Mouse (Mus musculus) kidney, embryonic 14.5 days (tissue): Measurements from ENCODE around the gene Afm. TPM values are rescaled to one million over a fixed set of nuclear protein-coding genes. Genes with fewer than 3 reads are reported as not detected.

Source experiments
- ATAC-seq: fragments of 200-750 bp; cut with Nextera tagmentation; 2 replicates; pipeline ENCODE4 v1.8.0; 2017; ENCODE audit warnings: moderate number of reproducible peaks, mild to moderate bottlenecking, moderate TSS enrichment, moderate library complexity; ENCODE audit not compliant: low FRiP score, low TSS enrichment
- H3K27ac ChIP-seq: fragments of 300-500 bp; sonication (generic); 2 replicates; pipeline ENCODE4 v1.5.1; 2014; ENCODE audit warnings: low read depth, mild to moderate bottlenecking, low read length, moderate library complexity, mixed read lengths
- H3K27me3 ChIP-seq: fragments of 300-500 bp; sonication (generic); 2 replicates; pipeline ENCODE4 v1.6.1; 2014; ENCODE audit warnings: mild to moderate bottlenecking, low read length; ENCODE audit not compliant: control insufficient read depth, insufficient read depth
- H3K36me3 ChIP-seq: fragments of 300-500 bp; sonication (generic); 2 replicates; pipeline ENCODE4 v1.6.1; 2014; ENCODE audit warnings: low read length, mixed read lengths; ENCODE audit not compliant: control insufficient read depth, insufficient read depth
- H3K4me1 ChIP-seq: fragments of 300-500 bp; sonication (generic); 2 replicates; pipeline ENCODE4 v1.6.1; 2014; ENCODE audit warnings: low read length, mixed read lengths; ENCODE audit not compliant: control insufficient read depth, insufficient read depth
- H3K4me2 ChIP-seq: fragments of 300-500 bp; sonication (generic); replicated peaks from 2 replicates; pipeline ENCODE4 v1.6.1; 2014; ENCODE audit warnings: low read depth, mild to moderate bottlenecking, low read length
- H3K4me3 ChIP-seq: fragments of 300-500 bp; sonication (generic); 2 replicates; pipeline ENCODE4 v1.5.1; 2014; ENCODE audit warnings: mild to moderate bottlenecking, low read length
- H3K9ac ChIP-seq: fragments of 300-500 bp; sonication (generic); 2 replicates; pipeline ENCODE4 v1.6.1; 2014; ENCODE audit warnings: low read depth, mild to moderate bottlenecking, low read length, moderate library complexity
- H3K9me3 ChIP-seq: fragments of 300-500 bp; sonication (generic); 2 replicates; pipeline ENCODE4 v1.6.1; 2016; ENCODE audit warnings: low read length; ENCODE audit not compliant: control insufficient read depth
- WGBS: fragments of 180-500 bp; shearing (Covaris S2); extraction: QIAGEN DNeasy Blood & Tissue Kit; methylation state at CpG from one replicate; pipeline ENCODE4 v1.1.7; 2014; 5-methylcytosine and 5-hydroxymethylcytosine counted together
- polyA plus RNA-seq: library from polyadenylated mRNA; unstranded; fragments of >200 nt; fragmentation: Nextera tagmentation; extraction: Ambion mirVana; gene quantifications from 2 replicates; pipeline ENCODE4 v1.2.1, GENCODE M21; 2014

Afm gene
- polyA plus RNA-seq: 3.1 and 5.1 TPM in 2 replicates

DNA sequence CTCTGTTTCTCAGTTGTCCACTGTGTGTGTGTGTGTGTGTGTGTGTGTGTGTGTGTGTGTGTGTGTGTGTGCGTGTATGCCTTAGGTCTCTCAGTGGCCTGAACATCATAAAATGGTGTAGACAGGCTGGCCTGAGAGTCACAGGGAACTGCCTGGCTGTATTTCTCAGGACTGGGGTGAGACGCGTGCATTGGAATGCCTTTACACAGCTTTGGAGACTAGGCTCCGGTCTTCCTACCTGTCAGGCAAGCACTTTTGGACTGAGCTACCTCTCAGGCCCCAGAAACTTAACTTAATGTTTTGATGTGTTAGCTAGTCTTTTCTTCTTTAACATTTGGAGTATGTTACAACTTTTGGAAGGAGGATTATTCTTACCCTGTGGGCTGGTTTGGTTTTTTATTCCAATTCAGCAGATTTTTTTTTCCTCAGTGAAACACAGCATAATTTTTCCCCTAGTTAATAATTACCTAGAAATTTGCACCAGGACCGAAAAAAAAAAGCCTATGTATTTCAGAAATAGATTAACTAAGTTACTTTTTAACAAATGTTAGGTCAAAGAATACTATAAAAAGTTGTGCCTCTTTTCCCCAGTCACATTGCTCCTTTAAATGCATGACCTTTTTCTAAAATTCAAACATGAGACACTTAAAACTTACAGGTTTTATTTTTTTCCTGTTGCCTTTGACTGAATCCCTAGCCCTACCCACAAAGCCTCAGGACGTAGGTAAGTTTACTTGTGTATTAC, at the start of gene Afm:
Gene Afm (plus strand): TSS at position 577 of the 745 bp plus-strand sequence.
- H3K4me1 ChIP-seq: no peaks in the 10 kb centered on the region
- no peak within 1 kb of the TSS for H3K4me2 ChIP-seq
- H3K27me3 ChIP-seq: no peaks in the 10 kb centered on the region
- H3K9ac ChIP-seq: no peak within 1 kb of the TSS
- H3K36me3 ChIP-seq: no peaks in the 10 kb centered on the region
- H3K27ac ChIP-seq: peak within 1 kb of the TSS; percentile 80
- no peaks in the 10 kb centered on the region for H3K9me3 ChIP-seq
- WGBS: 66% methylated on average over 6 of the region's 6 CpGs
- peak; percentile 75 for ATAC-seq
- no peak within 1 kb of the TSS for H3K4me3 ChIP-seq

DNA sequence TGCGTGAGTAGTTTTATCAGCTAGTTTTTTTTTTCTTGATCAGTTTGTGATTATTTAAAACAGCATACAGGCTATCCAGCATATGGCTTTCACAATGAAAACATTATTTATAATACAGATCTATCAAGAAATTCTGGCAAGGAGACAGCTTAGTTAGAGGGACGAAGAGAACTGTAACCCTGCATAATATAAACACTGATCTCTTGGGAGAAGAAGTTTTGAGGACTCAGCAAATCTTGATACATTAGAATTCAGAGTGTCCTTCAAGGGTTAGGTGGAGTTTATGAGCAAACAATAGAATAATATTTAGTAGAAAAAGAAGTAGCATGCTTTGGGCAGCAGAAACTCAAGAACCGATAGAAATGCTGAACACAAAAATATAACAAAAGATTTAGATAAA, 47.9 kb upstream of the Afm start:
- Histone ChIP-seq H3K36me3 (no peaks in the 10 kb centered on the region), H3K4me1 (no peaks in the 10 kb centered on the region), H3K4me3 (no peak overlapping the region), H3K27ac (no peak overlapping the region), H3K27me3 (no peaks in the 10 kb centered on the region; the same call in 1 of the 2 replicates), H3K9me3 (no peaks in the 10 kb centered on the region), H3K9ac (no peak overlapping the region), H3K4me2 (no peak overlapping the region)
- 85% methylated on average over 3 of the region's 3 CpGs for WGBS
- no peak for ATAC-seq

DNA sequence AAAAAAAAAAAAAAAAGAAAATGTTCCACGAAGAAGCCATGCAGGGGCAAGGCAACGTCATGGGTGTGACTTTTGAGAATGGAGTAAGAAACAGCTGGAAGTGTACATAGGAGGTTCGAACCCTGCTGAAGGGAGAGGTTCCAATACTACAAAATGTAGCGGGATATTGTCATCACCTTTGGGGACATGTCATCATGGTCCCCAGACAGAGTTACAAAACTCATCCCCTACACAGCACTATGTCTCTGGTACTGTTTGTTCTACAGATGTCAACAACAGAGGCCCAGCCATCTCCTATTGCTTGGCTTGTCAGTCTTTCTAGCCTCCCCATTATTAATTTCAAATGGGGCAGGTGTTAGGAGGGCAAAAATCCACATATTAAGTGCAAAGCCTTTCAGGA, 44.8 kb upstream of the Afm start:
- Histone ChIP-seq H3K4me1 (no peaks in the 10 kb centered on the region), H3K36me3 (no peaks in the 10 kb centered on the region), H3K27ac (no peak overlapping the region), H3K9ac (no peak overlapping the region), H3K4me3 (no peak overlapping the region), H3K9me3 (no peaks in the 10 kb centered on the region), H3K27me3 (no peaks in the 10 kb centered on the region; the same call in 1 of the 2 replicates), H3K4me2 (no peak overlapping the region)
- ATAC-seq: no peak
- 93% methylated on average over 4 of the region's 4 CpGs for WGBS

DNA sequence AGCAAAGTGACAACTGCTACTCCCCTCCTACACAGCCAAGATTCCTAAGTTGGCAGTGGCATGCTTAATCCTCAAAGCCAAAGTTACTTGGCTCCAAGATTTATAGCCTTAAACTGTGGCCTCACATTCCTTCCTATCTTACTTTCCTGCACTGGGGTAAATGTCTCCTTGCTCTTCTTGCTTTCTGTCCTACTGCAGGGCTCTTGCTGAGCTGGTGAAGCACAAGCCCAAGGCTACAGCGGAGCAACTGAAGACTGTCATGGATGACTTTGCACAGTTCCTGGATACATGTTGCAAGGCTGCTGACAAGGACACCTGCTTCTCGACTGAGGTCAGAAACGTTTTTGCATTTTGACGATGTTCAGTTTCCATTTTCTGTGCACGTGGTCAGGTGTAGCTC, 44.4 kb upstream of the Afm start:
- 68% methylated on average over 5 of the region's 5 CpGs for WGBS
- Histone ChIP-seq H3K9ac (no peak overlapping the region), H3K4me1 (no peaks in the 10 kb centered on the region), H3K36me3 (no peaks in the 10 kb centered on the region), H3K27ac (no peak overlapping the region), H3K4me3 (no peak overlapping the region), H3K27me3 (no peaks in the 10 kb centered on the region; the same call in 1 of the 2 replicates), H3K9me3 (no peaks in the 10 kb centered on the region), H3K4me2 (no peak overlapping the region)
- ATAC-seq: no peak

DNA sequence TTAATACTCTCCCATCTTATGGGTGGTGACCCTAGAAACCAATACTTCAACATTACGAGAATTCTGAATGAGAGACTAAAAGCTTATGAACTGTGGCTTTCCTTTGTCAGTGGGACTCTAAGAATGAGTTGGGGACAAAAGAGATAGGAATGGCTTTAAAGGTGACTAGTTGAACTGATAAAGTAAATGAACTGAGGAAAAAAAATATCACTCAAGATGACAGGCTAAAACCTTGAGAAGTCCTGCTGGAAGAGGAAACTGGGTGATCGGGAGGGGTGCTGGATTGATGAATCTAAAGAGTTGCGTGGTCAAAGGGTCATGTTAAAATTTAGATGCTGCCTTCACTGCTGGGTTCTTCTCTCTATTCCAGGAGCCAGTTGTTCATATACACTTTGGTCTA, 42.0 kb upstream of the Afm start:
- no peak overlapping the region for H3K27ac ChIP-seq
- no peaks in the 10 kb centered on the region for H3K4me1 ChIP-seq
- H3K27me3 ChIP-seq: no peaks in the 10 kb centered on the region
- H3K4me2 ChIP-seq: no peak overlapping the region
- no peak overlapping the region for H3K4me3 ChIP-seq
- no peaks in the 10 kb centered on the region for H3K36me3 ChIP-seq
- no peak for ATAC-seq
- H3K9ac ChIP-seq: no peak overlapping the region
- WGBS: 71% methylated on average over 3 of the region's 3 CpGs
- no peaks in the 10 kb centered on the region for H3K9me3 ChIP-seq

DNA sequence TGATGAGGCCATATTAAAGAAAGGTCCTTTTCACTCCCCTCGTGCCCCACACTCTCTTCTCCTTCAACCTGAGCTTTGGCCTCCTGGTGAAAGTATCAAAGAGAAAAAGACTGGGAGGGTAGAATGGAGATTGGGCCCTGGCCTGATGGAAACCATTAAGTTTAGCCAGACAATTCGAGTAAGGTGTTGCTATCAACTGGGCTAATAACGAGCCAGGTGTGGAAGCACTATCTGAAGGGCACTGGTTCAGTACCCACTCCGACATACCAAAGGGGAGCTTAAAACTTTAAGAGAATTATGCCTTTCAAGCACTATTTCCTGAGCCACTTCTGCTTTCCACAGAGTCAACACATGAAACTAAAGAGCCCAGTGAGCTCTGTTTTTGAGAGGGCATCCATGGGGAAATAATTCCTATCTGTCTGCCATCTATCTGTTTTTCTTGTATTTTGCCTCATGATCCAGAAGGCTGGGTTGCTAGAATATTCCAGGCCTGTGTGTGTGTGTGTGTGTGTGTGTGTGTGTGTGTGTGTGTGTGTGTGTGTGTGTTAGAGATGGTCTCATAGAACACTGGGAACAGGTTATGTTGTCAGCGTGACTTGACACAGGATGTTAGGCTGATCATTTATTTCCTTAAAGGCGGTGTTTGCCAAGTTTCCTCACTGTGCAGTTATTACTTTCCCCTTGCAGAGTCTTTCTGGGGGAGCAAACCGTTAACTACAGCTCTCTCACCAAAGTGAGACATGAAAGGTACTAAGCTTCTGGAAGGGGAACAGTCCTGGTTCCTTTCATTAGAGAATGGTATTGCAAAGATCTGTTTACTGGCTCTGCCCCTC, 41.2 kb upstream of the Afm start:
- no peak overlapping the region for H3K4me2 ChIP-seq
- H3K4me3 ChIP-seq: no peak overlapping the region
- no peak overlapping the region for H3K27ac ChIP-seq
- H3K9me3 ChIP-seq: no peaks in the 10 kb centered on the region
- WGBS: 73% methylated on average over 7 of the region's 7 CpGs
- no peak overlapping the region for H3K9ac ChIP-seq
- H3K36me3 ChIP-seq: no peaks in the 10 kb centered on the region
- H3K27me3 ChIP-seq: no peaks in the 10 kb centered on the region
- no peak for ATAC-seq
- H3K4me1 ChIP-seq: no peaks in the 10 kb centered on the region

DNA sequence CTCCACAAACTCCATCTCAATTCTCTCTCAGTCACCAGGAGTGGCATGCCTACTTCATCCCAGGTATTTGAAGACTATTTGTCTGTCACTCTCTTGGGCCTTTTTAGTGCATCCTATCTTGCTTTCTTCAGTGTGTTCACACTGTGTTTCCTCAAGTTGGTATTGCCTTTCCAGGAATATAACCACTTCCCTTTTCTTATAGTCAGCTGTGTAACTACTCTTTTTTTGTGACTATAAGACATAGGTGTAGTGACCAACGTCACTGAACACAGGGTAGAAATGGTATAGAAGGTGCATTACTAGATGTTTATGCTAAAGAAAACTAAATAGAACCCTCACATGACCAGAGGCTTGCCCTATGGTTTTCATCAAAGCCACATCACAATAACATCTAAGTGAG, 39.8 kb upstream of the Afm start:
- Histone ChIP-seq H3K27ac (no peak overlapping the region), H3K4me1 (no peaks in the 10 kb centered on the region), H3K36me3 (no peaks in the 10 kb centered on the region), H3K27me3 (no peaks in the 10 kb centered on the region), H3K9me3 (no peaks in the 10 kb centered on the region), H3K4me2 (no peak overlapping the region), H3K4me3 (no peak overlapping the region), H3K9ac (no peak overlapping the region)
- ATAC-seq: no peak
- WGBS: 88% methylated on average over 1 of the region's 1 CpGs

DNA sequence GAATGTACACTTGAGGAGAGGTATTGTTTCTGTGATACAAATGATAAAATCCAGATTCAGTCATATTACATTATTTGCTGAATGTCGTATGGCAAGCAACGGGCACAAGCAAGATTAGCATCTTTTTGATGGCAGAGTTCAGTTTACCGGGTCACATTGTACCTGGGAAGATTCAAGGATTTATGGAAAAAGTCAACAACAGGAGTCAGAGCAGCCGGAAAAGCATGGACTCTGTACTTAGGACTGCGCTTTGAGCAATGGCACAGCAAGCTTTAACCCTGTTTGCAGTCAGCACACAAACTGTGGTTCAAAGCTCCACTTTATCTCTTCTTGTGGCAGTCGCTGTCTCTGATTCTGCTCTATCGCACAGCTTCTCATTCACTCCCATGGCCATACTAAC, 33.1 kb upstream of the Afm start:
- no peak overlapping the region for H3K4me2 ChIP-seq

DNA sequence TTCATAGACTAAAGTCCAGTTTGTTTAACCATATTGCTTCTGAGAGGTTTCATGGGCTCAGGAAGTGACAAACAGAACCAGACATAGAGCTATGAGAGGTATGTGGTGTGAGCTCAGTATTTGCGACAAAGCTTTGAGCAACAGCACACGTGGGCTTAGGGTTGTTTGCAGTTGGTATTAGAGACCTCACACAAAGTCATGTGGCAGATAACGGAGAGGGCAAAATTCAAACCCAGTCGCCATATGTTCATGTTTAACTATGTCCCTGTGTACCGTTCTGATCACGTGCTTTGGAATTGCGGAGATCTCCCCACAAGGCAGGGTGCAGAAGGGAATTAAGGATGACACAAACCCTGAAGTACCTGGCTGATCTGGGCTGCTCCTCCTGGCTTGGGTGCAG, 30.4 kb upstream of the Afm start:
- no peak overlapping the region for H3K27ac ChIP-seq
- no peaks in the 10 kb centered on the region for H3K4me1 ChIP-seq
- no peaks in the 10 kb centered on the region for H3K27me3 ChIP-seq
- H3K9ac ChIP-seq: no peak overlapping the region
- no peak for ATAC-seq
- no peak overlapping the region for H3K4me3 ChIP-seq
- no peaks in the 10 kb centered on the region for H3K9me3 ChIP-seq
- no peak overlapping the region for H3K4me2 ChIP-seq
- 87% methylated on average over 7 of the region's 7 CpGs for WGBS
- H3K36me3 ChIP-seq: no peaks in the 10 kb centered on the region

More for the DNA sequence above, 33.1 kb upstream of the Afm start:
- Histone ChIP-seq H3K9ac (no peak overlapping the region), H3K9me3 (no peaks in the 10 kb centered on the region), H3K4me1 (no peaks in the 10 kb centered on the region), H3K27me3 (no peaks in the 10 kb centered on the region), H3K36me3 (no peaks in the 10 kb centered on the region), H3K4me3 (no peak overlapping the region), H3K27ac (no peak overlapping the region)
- 90% methylated on average over 7 of the region's 7 CpGs for WGBS
- ATAC-seq: no peak
